Mouse (Mus musculus) limb, embryonic 15.5 days (tissue): ENCODE results near the gene Mrps26. TPM values are rescaled to one million over a fixed set of nuclear protein-coding genes. Genes with fewer than 3 reads are reported as not detected.

Experiments used
- ATAC-seq: fragments of 200-750 bp; cut with Nextera tagmentation; 2 replicates; pipeline ENCODE4 v1.8.0; 2017; ENCODE audit warnings: low read depth, moderate TSS enrichment; ENCODE audit not compliant: insufficient number of reproducible peaks, low FRiP score, low TSS enrichment
- H3K27ac ChIP-seq: fragments of 300-500 bp; sonication (generic); 2 replicates; pipeline ENCODE4 v1.5.1; 2015; ENCODE audit warnings: moderate library complexity, mild to moderate bottlenecking, inconsistent platforms
- H3K27me3 ChIP-seq: fragments of 300-500 bp; sonication (generic); 2 replicates; pipeline ENCODE4 v1.6.1; 2015; ENCODE audit warnings: inconsistent platforms
- H3K36me3 ChIP-seq: fragments of 300-500 bp; sonication (generic); 2 replicates; pipeline ENCODE4 v1.6.1; 2015; ENCODE audit warnings: inconsistent platforms
- H3K4me1 ChIP-seq: fragments of 300-500 bp; sonication (generic); 2 replicates; pipeline ENCODE4 v1.6.1; 2015; ENCODE audit warnings: inconsistent platforms
- H3K4me2 ChIP-seq: fragments of 300-500 bp; sonication (generic); 2 replicates; pipeline ENCODE4 v1.6.1; 2015; ENCODE audit warnings: mild to moderate bottlenecking, inconsistent platforms
- H3K4me3 ChIP-seq: fragments of 300-500 bp; sonication (generic); 2 replicates; pipeline ENCODE4 v1.5.1; 2015; ENCODE audit warnings: mild to moderate bottlenecking, inconsistent platforms
- H3K9ac ChIP-seq: fragments of 300-500 bp; sonication (generic); 2 replicates; pipeline ENCODE4 v1.6.1; 2015; ENCODE audit warnings: inconsistent platforms
- H3K9me3 ChIP-seq: fragments of 300-500 bp; sonication (generic); 2 replicates; pipeline ENCODE4 v1.6.1; 2016; ENCODE audit warnings: inconsistent platforms
- WGBS: fragments of 180-500 bp; shearing (Covaris S2); methylation state at CpG from one replicate; pipeline ENCODE4 v1.1.7; 2015; 5-methylcytosine and 5-hydroxymethylcytosine counted together
- microRNA-seq: library from miRNA; unstranded; fragments of <30 nt; microRNA quantifications from one replicate; pipeline ENCODE4, GENCODE M21; 2016
- polyA plus RNA-seq: library from polyadenylated mRNA; unstranded; fragments of >200 nt; fragmentation: Nextera tagmentation; extraction: Ambion mirVana; gene quantifications from 2 replicates; pipeline ENCODE4 v1.2.1, GENCODE M21; 2015

Gene Mrps26
- polyA plus RNA-seq, 1 experiment from 2014 or later: 93.6 TPM

GRCm38 (mm10) chr2:130595596-130595995 is 32.1 kb downstream of the Mrps26 start:
- Histone ChIP-seq H3K27me3 (no peaks in the 10 kb centered on the region), H3K9ac (no peak overlapping the region), H3K36me3 (peaks cover 66% of the 10 kb centered on the region), H3K4me2 (no peak overlapping the region), H3K4me1 (no peaks in the 10 kb centered on the region), H3K4me3 (no peak overlapping the region), H3K9me3 (no peaks in the 10 kb centered on the region), H3K27ac (no peak overlapping the region)
- no peak for ATAC-seq
- 77% methylated on average over 1 of the region's 1 CpGs for WGBS

GRCm38 (mm10) chr2:130597601-130598010 is 34.1 kb downstream of the Mrps26 start:
- ATAC-seq: no peak
- Histone ChIP-seq H3K27ac (no peak overlapping the region), H3K4me3 (no peak overlapping the region), H3K4me1 (no peaks in the 10 kb centered on the region), H3K36me3 (peaks cover 66% of the 10 kb centered on the region), H3K9ac (no peak overlapping the region), H3K9me3 (no peaks in the 10 kb centered on the region), H3K27me3 (no peaks in the 10 kb centered on the region), H3K4me2 (no peak overlapping the region)
- 7% methylated on average over 1 of the region's 1 CpGs for WGBS

DNA sequence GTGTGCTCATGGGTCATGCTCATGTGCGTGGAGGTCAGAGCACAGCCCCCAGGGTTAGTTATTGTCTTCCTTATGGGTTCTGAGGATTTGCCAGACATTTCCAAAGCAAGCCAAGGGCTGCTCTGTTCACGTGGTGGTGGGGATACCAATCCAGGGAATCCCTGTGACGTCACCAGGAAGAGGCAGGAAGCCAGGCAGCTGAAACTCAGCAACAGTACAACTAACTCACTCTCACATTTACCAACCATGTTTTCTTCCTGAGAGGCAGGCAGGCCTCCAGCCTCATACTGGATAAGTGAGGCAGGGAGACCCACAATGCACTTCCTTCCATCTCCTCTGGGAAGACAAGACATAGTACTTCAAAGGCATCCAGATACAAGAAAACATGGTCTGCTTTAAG is 34.9 kb downstream of the Mrps26 start:
- no peak overlapping the region for H3K27ac ChIP-seq
- no peaks in the 10 kb centered on the region for H3K27me3 ChIP-seq
- ATAC-seq: no peak
- WGBS: 74% methylated on average over 3 of the region's 3 CpGs
- no peaks in the 10 kb centered on the region for H3K9me3 ChIP-seq
- peaks cover 67% of the 10 kb centered on the region for H3K36me3 ChIP-seq
- no peaks in the 10 kb centered on the region for H3K4me1 ChIP-seq
- no peak overlapping the region for H3K4me3 ChIP-seq
- H3K9ac ChIP-seq: no peak overlapping the region
- H3K4me2 ChIP-seq: no peak overlapping the region

DNA sequence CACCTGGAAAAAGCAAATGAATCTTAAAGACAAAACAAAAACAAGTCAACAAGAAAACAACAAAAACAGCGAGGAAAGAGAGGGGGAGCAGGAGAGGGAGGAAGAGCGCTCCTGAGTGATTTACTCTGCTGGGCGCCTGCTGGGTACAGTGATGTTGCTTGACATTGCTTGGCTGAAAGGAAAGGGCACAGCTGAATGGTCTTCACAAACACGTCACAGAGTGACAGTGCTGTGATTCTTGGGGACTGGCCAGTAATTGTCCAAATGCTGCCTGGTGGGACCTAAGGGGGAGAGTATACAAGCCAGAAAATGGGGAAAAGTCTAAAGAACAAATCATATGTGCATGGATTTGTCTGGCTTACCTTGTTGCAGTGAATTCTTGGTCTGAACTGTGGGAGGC is 38.7 kb downstream of the Mrps26 start:
- Histone ChIP-seq H3K9ac (no peak overlapping the region), H3K36me3 (peaks cover 52% of the 10 kb centered on the region), H3K27ac (no peak overlapping the region), H3K4me3 (no peak overlapping the region), H3K4me1 (no peaks in the 10 kb centered on the region), H3K4me2 (no peak overlapping the region), H3K27me3 (no peaks in the 10 kb centered on the region), H3K9me3 (no peaks in the 10 kb centered on the region)
- 82% methylated on average over 4 of the region's 4 CpGs for WGBS
- no peak for ATAC-seq

DNA sequence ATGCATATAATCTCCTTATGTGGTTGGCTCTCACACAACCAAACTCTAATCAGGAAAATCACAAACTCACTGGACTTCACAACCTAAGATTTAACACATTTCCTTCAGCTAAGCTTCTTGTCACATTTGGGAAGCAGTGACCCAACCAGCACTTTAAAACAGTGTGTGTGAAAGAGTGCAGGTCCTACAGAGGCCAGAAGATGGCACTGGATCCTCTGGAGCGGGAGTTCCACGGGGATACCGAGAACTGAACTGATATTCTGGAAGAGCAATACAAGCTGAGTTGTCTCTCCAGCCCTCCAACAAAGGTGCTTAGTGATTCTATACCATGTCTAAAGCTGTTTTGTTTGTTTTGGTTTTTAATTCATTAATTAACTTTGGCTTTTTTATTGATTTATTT is 49.5 kb downstream of the Mrps26 start:
- H3K36me3 ChIP-seq: peaks cover 49% of the 10 kb centered on the region
- H3K9ac ChIP-seq: no peak overlapping the region
- H3K27ac ChIP-seq: no peak overlapping the region
- H3K27me3 ChIP-seq: no peaks in the 10 kb centered on the region
- WGBS: 79% methylated on average over 3 of the region's 3 CpGs
- no peaks in the 10 kb centered on the region for H3K4me1 ChIP-seq
- no peak overlapping the region for H3K4me2 ChIP-seq
- H3K4me3 ChIP-seq: no peak overlapping the region
- ATAC-seq: no peak
- H3K9me3 ChIP-seq: no peaks in the 10 kb centered on the region

Small RNAs within 50 kb of the gene (microRNA-seq; reads per million reads assigned to microRNA genes)
- not detected for gene Gm23876

Other genes starting within 250 kb of the Mrps26 start
- gene Cpxm1, start 166.2 kb upstream of the Mrps26 start, polyA plus RNA-seq: 145 and 151 TPM in 2 replicates
- gene Gm28372, start 158.5 kb upstream of the Mrps26 start, polyA plus RNA-seq: not detected in 2 replicates
- 0.37 TPM in 1 of 2 replicates, not detected in the other for gene 1700020A23Rik, start 158.5 kb upstream of the Mrps26 start, polyA plus RNA-seq
- 0.14 and 0.15 TPM in 2 replicates for gene Tmem239, start 157.3 kb upstream of the Mrps26 start, polyA plus RNA-seq
- 94.2 and 106 TPM in 2 replicates for gene Vps16, start 139.4 kb upstream of the Mrps26 start, polyA plus RNA-seq
- 16.2 and 17.2 TPM in 2 replicates for gene Pced1a, start 139.0 kb upstream of the Mrps26 start, polyA plus RNA-seq
- 86.6 and 106 TPM in 2 replicates for gene Ptpra, start 113.5 kb upstream of the Mrps26 start, polyA plus RNA-seq
- not detected in 2 replicates for gene Oxt, start 12.4 kb downstream of the Mrps26 start, polyA plus RNA-seq
- not detected in 2 replicates for gene Avp, start 18.8 kb downstream of the Mrps26 start, polyA plus RNA-seq
- gene Fastkd5, start 66.3 kb downstream of the Mrps26 start, polyA plus RNA-seq: 13.2 and 14.1 TPM in 2 replicates
- 10.8 and 11.0 TPM in 2 replicates for gene Ubox5, start 66.3 kb downstream of the Mrps26 start, polyA plus RNA-seq
- gene Lzts3, start 79.1 kb downstream of the Mrps26 start, polyA plus RNA-seq: 4.0 and 4.5 TPM in 2 replicates
- 69.6 and 71.7 TPM in 2 replicates for gene Ddrgk1, start 100.9 kb downstream of the Mrps26 start, polyA plus RNA-seq
- gene Itpa, start 103.9 kb downstream of the Mrps26 start, polyA plus RNA-seq: 90.9 and 99.1 TPM in 2 replicates
- gene Slc4a11, start 133.8 kb downstream of the Mrps26 start, polyA plus RNA-seq: 2.6 and 2.9 TPM in 2 replicates